Comparison of ENCODE assay signal across 7 mouse cellular contexts in genomic region chr10:80589127-80589878, GRCm38 (mm10). TPM values are rescaled to one million over a fixed set of nuclear protein-coding genes. Genes with fewer than 3 reads are reported as not detected.
DNase-seq lines count a peak whose midpoint lies in the region; ATAC-seq and TF ChIP-seq lines count a peak whose summit lies in the region.

No protein-coding gene starts in this region.

- TF ChIP-seq EP300 in liver, embryonic 14.5 days (IDR thresholded peaks at IDR 0.05; ENCODE audit: low read depth): no peak

- peak overlapping the region; percentile 96 for H3K9ac ChIP-seq in forebrain, embryonic 13.5 days
- H3K9ac ChIP-seq in liver, embryonic 14.5 days (replicated peaks): peak overlapping the region; percentile 93

- peak overlapping the region; percentile 90 for H3K4me3 ChIP-seq in forebrain, embryonic 13.5 days
- peak overlapping the region; percentile 94 to 96 for H3K4me3 ChIP-seq in liver, embryonic 14.5 days (ENCODE audit: insufficient read depth in 1 of 2, low read depth in 2 of 2, low read length in 2 of 2)

- H3K27me3 ChIP-seq in forebrain, embryonic 13.5 days: no peaks in the 10 kb centered on the region
- no peaks in the 10 kb centered on the region for H3K27me3 ChIP-seq in liver, embryonic 14.5 days (ENCODE audit: control insufficient read depth, insufficient read depth, low read length)

- WGBS in forebrain, embryonic 13.5 days: 23% methylated on average over 12 of the region's 12 CpGs
- 7% methylated on average over 12 of the region's 12 CpGs for WGBS in liver, embryonic 14.5 days (ENCODE audit: insufficient replicate concordance)

- peaks cover 26% of the 10 kb centered on the region for H3K36me3 ChIP-seq in forebrain, embryonic 13.5 days (ENCODE audit: poor library complexity, severe bottlenecking)
- H3K36me3 ChIP-seq in liver, embryonic 14.5 days (replicated peaks; ENCODE audit: control insufficient read depth, insufficient read depth, low read depth): peaks cover 2% of the 10 kb centered on the region

- ATAC-seq in forebrain, embryonic 13.5 days: no peak
- ATAC-seq in liver, embryonic 14.5 days (ENCODE audit: insufficient read depth): no peak

- TF ChIP-seq CTCF in liver, embryonic 14.5 days (IDR thresholded peaks at IDR 0.05; ENCODE audit: low read depth): no peak

- no peaks in the 10 kb centered on the region for H3K9me3 ChIP-seq in forebrain, embryonic 13.5 days (replicated peaks)
- H3K9me3 ChIP-seq in liver, embryonic 14.5 days (ENCODE audit: control insufficient read depth, low read length): no peaks in the 10 kb centered on the region

- H3K4me1 ChIP-seq in forebrain, embryonic 13.5 days: peaks cover 26% of the 10 kb centered on the region
- H3K4me1 ChIP-seq in liver, embryonic 14.5 days (replicated peaks; ENCODE audit: control insufficient read depth in 2 of 2, insufficient read depth in 2 of 2, low read length in 1 of 2): peaks cover 14 to 22% of the 10 kb centered on the region in 2 experiments

- H3K27ac ChIP-seq in forebrain, embryonic 13.5 days: no peak overlapping the region
- peak overlapping the region; percentile 49 for H3K27ac ChIP-seq in liver, embryonic 14.5 days

- peak; percentile 25 to 33 for DNase-seq in layer of hippocampus, postnatal 10 days (ENCODE audit: low spot score in 2 of 2)
- no peak for DNase-seq in layer of hippocampus, adult 9-10 months (ENCODE audit: low spot score)
- peak; percentile 51 for DNase-seq in T-cell, adult 2 months (ENCODE audit: low spot score)
- no peak for DNase-seq in liver, embryonic 14.5 days (ENCODE audit: low read depth in 3 of 3, low spot score in 3 of 3)
- DNase-seq in spleen, postnatal 4 days (ENCODE audit: low spot score in 2 of 2): peak; percentile 60 to 82
- DNase-seq in frontal cortex, postnatal 36 days (ENCODE audit: low spot score in 2 of 2): no peak

- H3K4me2 ChIP-seq in forebrain, embryonic 13.5 days: peak overlapping the region; percentile 94
- H3K4me2 ChIP-seq in liver, embryonic 14.5 days (ENCODE audit: low read depth): peak overlapping the region; percentile 82

RNA-seq across cellular contexts. Expression of gene Abhd17a, which starts 0.8 kb away (rescaled TPM):
- 100 to 1,000 TPM; 179 to 191 TPM for total RNA-seq in layer of hippocampus, postnatal 10 days (2021)
- polyA plus RNA-seq in forebrain, embryonic 13.5 days (2015; fragmentation: Nextera tagmentation; extraction: Ambion mirVana): 72.3 and 74.9 TPM in 2 replicates
- 41.2 and 51.0 TPM in 2 replicates for polyA plus RNA-seq in liver, embryonic 14.5 days (2012; rRNA removed)
- polyA plus RNA-seq in liver, embryonic 14.5 days (2014; fragmentation: Nextera tagmentation; extraction: Ambion mirVana): 55.0 and 63.4 TPM in 2 replicates

RNA-seq across cellular contexts. Expression of gene Klf16, which starts 12.2 kb away (rescaled TPM):
- 10 to 100 TPM; 41.8 to 43.6 TPM for total RNA-seq in layer of hippocampus, postnatal 10 days (2021)
- polyA plus RNA-seq in forebrain, embryonic 13.5 days (2015; fragmentation: Nextera tagmentation; extraction: Ambion mirVana): 6.6 and 7.5 TPM in 2 replicates
- polyA plus RNA-seq in liver, embryonic 14.5 days (2012; rRNA removed): 12.5 and 13.8 TPM in 2 replicates
- polyA plus RNA-seq in liver, embryonic 14.5 days (2014; fragmentation: Nextera tagmentation; extraction: Ambion mirVana): 10.6 and 12.3 TPM in 2 replicates

RNA-seq across cellular contexts. Expression of gene Scamp4, which starts 13.4 kb away (rescaled TPM):
- 10 to 100 TPM; 34.9 to 42.9 TPM for total RNA-seq in layer of hippocampus, postnatal 10 days (2021)
- 56.7 and 69.6 TPM in 2 replicates for polyA plus RNA-seq in forebrain, embryonic 13.5 days (2015; fragmentation: Nextera tagmentation; extraction: Ambion mirVana)
- 22.0 and 27.6 TPM in 2 replicates for polyA plus RNA-seq in liver, embryonic 14.5 days (2012; rRNA removed)
- 34.6 and 39.8 TPM in 2 replicates for polyA plus RNA-seq in liver, embryonic 14.5 days (2014; fragmentation: Nextera tagmentation; extraction: Ambion mirVana)

RNA-seq across cellular contexts. Expression of gene Adat3, which starts 13.4 kb away (rescaled TPM):
- total RNA-seq in layer of hippocampus, postnatal 10 days (2021): 1 to 10 TPM; 2.1 to 4.5 TPM
- polyA plus RNA-seq in forebrain, embryonic 13.5 days (2015; fragmentation: Nextera tagmentation; extraction: Ambion mirVana): 4.8 and 6.7 TPM in 2 replicates
- polyA plus RNA-seq in liver, embryonic 14.5 days (2012; rRNA removed): 6.3 and 6.4 TPM in 2 replicates
- polyA plus RNA-seq in liver, embryonic 14.5 days (2014; fragmentation: Nextera tagmentation; extraction: Ambion mirVana): 3.8 and 4.9 TPM in 2 replicates

RNA-seq across cellular contexts. Expression of gene Gm49322, which starts 16.5 kb away (rescaled TPM):
- 1 to 10 TPM; 2.6 to 3.0 TPM for total RNA-seq in layer of hippocampus, postnatal 10 days (2021)
- 4.0 and 4.4 TPM in 2 replicates for polyA plus RNA-seq in forebrain, embryonic 13.5 days (2015; fragmentation: Nextera tagmentation; extraction: Ambion mirVana)
- 1.2 and 1.3 TPM in 2 replicates for polyA plus RNA-seq in liver, embryonic 14.5 days (2012; rRNA removed)
- 0.19 and 0.28 TPM in 2 replicates for polyA plus RNA-seq in liver, embryonic 14.5 days (2014; fragmentation: Nextera tagmentation; extraction: Ambion mirVana)

Comparison
In these comparisons a context has a peak if more than half of its experiments do, and no peak if none do; other contexts are left out.
1. DNase-seq: peak in layer of hippocampus, postnatal 10 days (2 of 2), T-cell, adult 2 months (single experiment) and spleen, postnatal 4 days (2 of 2); none in layer of hippocampus, adult 9-10 months (single experiment), liver, embryonic 14.5 days (0 of 3) and frontal cortex, postnatal 36 days (0 of 2).